Comparison of ENCODE assay signal across 11 mouse cellular contexts in the genomic region with DNA sequence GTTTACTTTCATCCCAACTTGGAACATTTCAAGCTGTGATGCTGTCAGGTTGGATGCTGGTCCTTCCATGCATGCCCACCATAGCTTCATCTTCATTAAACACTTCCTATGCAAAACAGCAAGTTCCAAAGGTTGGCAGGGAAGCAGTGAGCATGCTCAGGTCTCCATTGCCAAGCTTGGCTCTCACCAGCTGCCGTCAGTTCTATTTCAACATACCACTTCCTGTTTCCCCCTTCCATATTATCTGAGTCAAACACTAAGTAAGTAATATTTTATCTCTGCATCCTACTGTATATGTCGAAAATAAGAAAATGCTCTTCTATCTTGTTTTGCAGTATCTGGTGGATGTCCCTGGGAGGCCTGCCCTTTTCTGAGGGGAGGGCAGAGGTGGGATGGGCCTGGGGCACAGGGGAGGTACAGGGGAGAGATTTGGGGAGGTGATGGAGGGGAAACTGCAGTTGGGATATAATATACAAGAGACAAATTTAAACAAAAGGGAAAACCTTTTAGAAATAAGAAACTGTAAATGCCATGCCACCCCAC.
A peak's percentile ranks its signal among the peaks of the same experiment; 100 is the strongest.
DNase-seq lines count a peak whose midpoint lies in the region; ATAC-seq and TF ChIP-seq lines count a peak whose summit lies in the region.
"Had no signal": no experiment of that assay in that cellular context is flagged by ENCODE, and none has a peak within 500 bp of the region (broad histone marks: within the 10 kb centered on the region; RNA-seq: fewer than 3 reads in every experiment).

No protein-coding gene starts in this region.

- ATAC-seq in midbrain, postnatal 0 days (ENCODE audit: low FRiP score), result no peak
- no peak for ATAC-seq in midbrain, embryonic 11.5 days (ENCODE audit: low FRiP score)
- ATAC-seq in liver, postnatal 0 days, result no peak
- ATAC-seq in stomach, postnatal 0 days (ENCODE audit: low FRiP score, low TSS enrichment), result no peak

- H3K27me3 ChIP-seq in midbrain, postnatal 0 days (ENCODE audit: insufficient read depth, low read length), result no peaks in the 10 kb centered on the region
- H3K27me3 ChIP-seq in midbrain, embryonic 11.5 days (ENCODE audit: control insufficient read depth, insufficient read depth, low read length), result no peaks in the 10 kb centered on the region
- no peaks in the 10 kb centered on the region for H3K27me3 ChIP-seq in liver, postnatal 0 days (ENCODE audit: insufficient read depth, low read length)
- no peaks in the 10 kb centered on the region for H3K27me3 ChIP-seq in stomach, postnatal 0 days (ENCODE audit: control insufficient read depth, insufficient read depth, low read length)
- H3K27me3 ChIP-seq: heart, embryonic 13.5 days had no signal

- H3K27ac ChIP-seq in midbrain, postnatal 0 days (ENCODE audit: low read depth, low read length), result no peak overlapping the region
- H3K27ac ChIP-seq in midbrain, embryonic 11.5 days (ENCODE audit: low read depth, low read length), result no peak overlapping the region
- no peak overlapping the region for H3K27ac ChIP-seq in liver, postnatal 0 days (ENCODE audit: low read depth)
- no peak overlapping the region for H3K27ac ChIP-seq in stomach, postnatal 0 days (replicated peaks)
- H3K27ac ChIP-seq: heart, embryonic 13.5 days had no signal

- H3K9ac ChIP-seq in midbrain, postnatal 0 days (replicated peaks; ENCODE audit: low read length, poor library complexity, severe bottlenecking), result no peak overlapping the region
- no peak overlapping the region for H3K9ac ChIP-seq in midbrain, embryonic 11.5 days (ENCODE audit: low read length)
- no peak overlapping the region for H3K9ac ChIP-seq in liver, postnatal 0 days (replicated peaks)
- H3K9ac ChIP-seq in stomach, postnatal 0 days (ENCODE audit: low read length), result no peak overlapping the region
- H3K9ac ChIP-seq: heart, embryonic 13.5 days had no signal

- no peaks in the 10 kb centered on the region for H3K36me3 ChIP-seq in midbrain, postnatal 0 days (ENCODE audit: insufficient read depth, low read length)
- no peaks in the 10 kb centered on the region for H3K36me3 ChIP-seq in midbrain, embryonic 11.5 days (ENCODE audit: control insufficient read depth, insufficient read depth, low read length)
- H3K36me3 ChIP-seq in liver, postnatal 0 days (replicated peaks; ENCODE audit: insufficient read depth, low read length), result no peaks in the 10 kb centered on the region
- H3K36me3 ChIP-seq in stomach, postnatal 0 days (ENCODE audit: control insufficient read depth, insufficient read depth, low read length), result no peaks in the 10 kb centered on the region
- H3K36me3 ChIP-seq: heart, embryonic 13.5 days had no signal

- H3K4me3 ChIP-seq in midbrain, postnatal 0 days (ENCODE audit: low read depth, low read length), result no peak overlapping the region
- H3K4me3 ChIP-seq in midbrain, embryonic 11.5 days (ENCODE audit: low read depth, low read length), result no peak overlapping the region
- H3K4me3 ChIP-seq in liver, postnatal 0 days (ENCODE audit: low read depth, low read length), result no peak overlapping the region
- H3K4me3 ChIP-seq in stomach, postnatal 0 days (ENCODE audit: low read depth, low read length), result no peak overlapping the region
- H3K4me3 ChIP-seq: heart, embryonic 13.5 days had no signal

- no peak overlapping the region for H3K4me2 ChIP-seq in midbrain, postnatal 0 days (ENCODE audit: low read depth, low read length, poor library complexity, severe bottlenecking)
- H3K4me2 ChIP-seq in midbrain, embryonic 11.5 days, result no peak overlapping the region
- H3K4me2 ChIP-seq in liver, postnatal 0 days (ENCODE audit: low read depth, low read length), result no peak overlapping the region
- no peak overlapping the region for H3K4me2 ChIP-seq in stomach, postnatal 0 days (replicated peaks; ENCODE audit: low read depth)
- H3K4me2 ChIP-seq: heart, embryonic 13.5 days had no signal

- WGBS in midbrain, postnatal 0 days, result 92% methylated on average over 2 of the region's 2 CpGs
- 80% methylated on average over 2 of the region's 2 CpGs for WGBS in midbrain, embryonic 11.5 days
- 36% methylated on average over 2 of the region's 2 CpGs for WGBS in liver, postnatal 0 days (ENCODE audit: insufficient replicate concordance)
- WGBS in stomach, postnatal 0 days, result 64% methylated on average over 2 of the region's 2 CpGs

- peak; percentile 38 for DNase-seq in midbrain, postnatal 0 days (ENCODE audit: low spot score)
- DNase-seq in midbrain, embryonic 11.5 days (ENCODE audit: low spot score, missing footprints), result no peak
- DNase-seq in c-Kit-positive CD71-negative TER-119-negative erythroid progenitor cells, embryonic 14.5 days (ENCODE audit: low read depth), result peak; percentile 20
- no peak for DNase-seq in liver, postnatal 0 days
- DNase-seq in thymus, postnatal 4 days, result peak; percentile 34
- no peak for DNase-seq in stomach, postnatal 0 days (ENCODE audit: low spot score)
- no peak for DNase-seq in urinary bladder, postnatal 14 days (ENCODE audit: low spot score)
- DNase-seq: adrenal gland, postnatal 10 days; gastrocnemius, postnatal 36 days; kidney, adult 8-10 months had no signal

- peaks cover 4% of the 10 kb centered on the region; the same call in 1 of the 2 replicates for H3K4me1 ChIP-seq in midbrain, postnatal 0 days (ENCODE audit: insufficient read depth, low read length)
- peaks cover 9% of the 10 kb centered on the region for H3K4me1 ChIP-seq in midbrain, embryonic 11.5 days (ENCODE audit: control insufficient read depth, insufficient read depth, low read length)
- H3K4me1 ChIP-seq in liver, postnatal 0 days (ENCODE audit: insufficient read depth), result peaks cover 17% of the 10 kb centered on the region
- no peaks in the 10 kb centered on the region for H3K4me1 ChIP-seq in stomach, postnatal 0 days (replicated peaks; ENCODE audit: control insufficient read depth, insufficient read depth)

- TF ChIP-seq EP300 in liver, postnatal 0 days (IDR thresholded peaks at IDR 0.05; ENCODE audit: low read depth), result 0 out of 2 replicates have a peak, but pooled peaks have one; percentile 7
- no peak for TF ChIP-seq EP300 in stomach, postnatal 0 days (optimal IDR thresholded peaks at IDR 0.05)

- H3K9me3 ChIP-seq in midbrain, postnatal 0 days (ENCODE audit: low read length), result no peaks in the 10 kb centered on the region
- no peaks in the 10 kb centered on the region for H3K9me3 ChIP-seq in midbrain, embryonic 11.5 days (ENCODE audit: control insufficient read depth, low read length)
- no peaks in the 10 kb centered on the region for H3K9me3 ChIP-seq in liver, postnatal 0 days (ENCODE audit: low read length)
- H3K9me3 ChIP-seq in stomach, postnatal 0 days (ENCODE audit: control insufficient read depth, low read length), result no peaks in the 10 kb centered on the region
- H3K9me3 ChIP-seq: heart, embryonic 13.5 days had no signal

- TF ChIP-seq CTCF in midbrain, postnatal 0 days (IDR thresholded peaks at IDR 0.05), result no peak
- TF ChIP-seq CTCF in liver, postnatal 0 days (IDR thresholded peaks at IDR 0.05; ENCODE audit: low read depth), result no peak
- TF ChIP-seq CTCF in stomach, postnatal 0 days (IDR thresholded peaks at IDR 0.05; ENCODE audit: low read depth), result no peak

Comparison
In these comparisons a context has a peak if more than half of its experiments do, and no peak if none do; other contexts are left out.
1. DNase-seq: peak in midbrain, postnatal 0 days (single experiment), c-Kit-positive CD71-negative TER-119-negative erythroid progenitor cells, embryonic 14.5 days (single experiment) and thymus, postnatal 4 days (single experiment); none in midbrain, embryonic 11.5 days (single experiment), liver, postnatal 0 days (single experiment), stomach, postnatal 0 days (single experiment) and urinary bladder, postnatal 14 days (single experiment).